Mouse (Mus musculus) bone marrow macrophage, adult 2 months (primary cell): ENCODE results near the gene Gak.

Source experiments
- CTCF ChIP-seq: IDR thresholded peaks from 2 replicates; pipeline ENCODE4 v1.5.1; 2012; ENCODE audit warnings: low read depth, mild to moderate bottlenecking, low read length, moderate library complexity
- POLR2A ChIP-seq: IDR thresholded peaks from 2 replicates; pipeline ENCODE4 v1.6.1; 2012; ENCODE audit warnings: mild to moderate bottlenecking, low read depth, low read length, borderline replicate concordance

GRCm38 (mm10) chr5:108675251-108675816, 45.8 kb upstream of the Gak start, which contains the start of gene Slc26a1:
- TF ChIP-seq POLR2A: no peak
- TF ChIP-seq CTCF: no peak
